Mouse (Mus musculus) MEL (cell line): ENCODE data around the gene Gipc3.

ENCODE experiments used
- CTCF ChIP-seq, 3 experiments: IDR thresholded peaks in 2 of 3; conservative IDR thresholded peaks in 1 of 3; 2 replicates each; pipeline ENCODE4 v1.5.1; 2011 to 2012; ENCODE audit warnings: low read length in 3 of 3, low read depth in 2 of 3, mild to moderate bottlenecking in 2 of 3, improper control_type of control experiment in 1 of 3, inconsistent platforms in 1 of 3, mixed read lengths in 1 of 3, moderate library complexity in 1 of 3; ENCODE audit not compliant: control insufficient read depth in 1 of 3, insufficient read depth in 1 of 3, poor library complexity in 1 of 3, severe bottlenecking in 1 of 3
- E2F4 ChIP-seq: IDR thresholded peaks from 2 replicates; pipeline ENCODE4 v1.6.1; 2011; ENCODE audit warnings: low read depth, low read length, improper control_type of control experiment, borderline replicate concordance
- GABPA ChIP-seq: IDR thresholded peaks from 2 replicates; pipeline ENCODE4 v1.6.1; 2012; ENCODE audit warnings: low read depth, mild to moderate bottlenecking, inconsistent platforms, low read length, improper control_type of control experiment, moderate library complexity
- MAFK ChIP-seq: IDR thresholded peaks from 2 replicates; pipeline ENCODE4 v1.6.1; 2011; ENCODE audit warnings: low read depth, mild to moderate bottlenecking, low read length, improper control_type of control experiment, borderline replicate concordance
- MAX ChIP-seq: IDR thresholded peaks from 2 replicates; pipeline ENCODE4 v1.6.1; 2011; ENCODE audit warnings: low read length, improper control_type of control experiment
- NELFE ChIP-seq: IDR thresholded peaks from 2 replicates; pipeline ENCODE4 v1.6.1; 2011; ENCODE audit warnings: low read depth, low read length, improper control_type of control experiment
- ZC3H11A ChIP-seq: IDR thresholded peaks from 2 replicates; pipeline ENCODE4 v1.6.1; 2012; ENCODE audit warnings: low read depth, mild to moderate bottlenecking, inconsistent platforms, low read length, improper control_type of control experiment
- ZMIZ1 ChIP-seq: IDR thresholded peaks from 2 replicates; pipeline ENCODE4 v1.6.1; 2012; ENCODE audit warnings: low read depth, mild to moderate bottlenecking, inconsistent platforms, low read length, improper control_type of control experiment, moderate library complexity

- no peak for TF ChIP-seq MAFK
- TF ChIP-seq ZC3H11A: no peak
- TF ChIP-seq MAX: no peak
- TF ChIP-seq GABPA: no peak
- no peak for TF ChIP-seq E2F4
- TF ChIP-seq CTCF (IDR thresholded peaks at IDR 0.05 in 2 of 3, conservative IDR thresholded peaks at IDR 0.05 in 1 of 3; ENCODE audit: control insufficient read depth in 1 of 3, insufficient read depth in 1 of 3, low read depth in 2 of 3, low read length in 3 of 3, poor library complexity in 1 of 3, severe bottlenecking in 1 of 3): no peak
- no peak for TF ChIP-seq ZMIZ1
- TF ChIP-seq NELFE: no peak
Measured at GRCm38 (mm10) chr10:81300352-81300907, 42.6 kb downstream of the Gipc3 start.
